Mouse (Mus musculus): ENCODE measurements around the gene Cyp1b1. TPM values are rescaled to one million over a fixed set of nuclear protein-coding genes. Genes with fewer than 3 reads are reported as not detected.

Gene Cyp1b1
- total RNA-seq, 1 experiment, result 15.2 TPM

DNA sequence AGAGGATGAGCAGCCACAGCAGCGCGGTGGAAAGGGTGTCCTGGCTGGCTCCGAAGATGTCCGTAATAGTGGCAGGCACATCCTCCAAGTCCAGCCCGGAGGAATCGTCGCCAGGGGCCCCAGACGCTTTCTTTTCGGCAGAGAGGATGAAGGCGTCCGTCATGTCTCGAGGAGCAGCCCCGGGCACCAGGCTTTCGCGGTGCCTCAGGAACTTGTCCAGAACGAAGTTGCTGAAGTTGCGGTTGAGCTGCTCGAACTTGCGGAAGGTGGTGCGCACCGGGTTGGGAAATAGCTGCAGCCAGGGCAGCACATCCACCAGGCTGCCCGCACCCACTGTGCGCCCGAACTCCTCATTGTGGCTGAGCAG is 1.6 kb downstream of the Cyp1b1 start:
- no peaks in the 10 kb centered on the region for H3K9me3 ChIP-seq (ENCODE audit: control insufficient read depth, insufficient read depth, low read depth, low read length)
- no peak for TF ChIP-seq ZC3H11A (IDR thresholded peaks at IDR 0.05; ENCODE audit: borderline replicate concordance, low read depth, low read length)
- TF ChIP-seq HCFC1 (IDR thresholded peaks at IDR 0.05; ENCODE audit: borderline replicate concordance, insufficient read depth, low read length), result no peak
- TF ChIP-seq ZNF384 (IDR thresholded peaks at IDR 0.05; ENCODE audit: low read depth, low read length), result no peak
- no peak for TF ChIP-seq CHD2 (IDR thresholded peaks at IDR 0.05; ENCODE audit: low read depth, low read length)
- no peak for TF ChIP-seq MAFK (IDR thresholded peaks at IDR 0.05; ENCODE audit: insufficient read depth, low read depth, low read length)
- H3K4me3 ChIP-seq (ENCODE audit: insufficient read depth in 1 of 2, low read depth in 1 of 2, low read length in 2 of 2, poor library complexity in 1 of 2, severe bottlenecking in 1 of 2), result peak overlapping the region; percentile 34 to 53
- DNase-seq (ENCODE audit: low read depth, low spot score), result no peak
- no peaks in the 10 kb centered on the region for H3K36me3 ChIP-seq (ENCODE audit: control insufficient read depth, insufficient read depth, low read length, poor library complexity, severe bottlenecking)
- no peak overlapping the region for H3K27ac ChIP-seq (ENCODE audit: insufficient read depth, low read depth, low read length, poor library complexity, severe bottlenecking)
- H3K9ac ChIP-seq (ENCODE audit: insufficient read depth, low read depth, low read length, poor library complexity, severe bottlenecking), result no peak overlapping the region
- H3K4me1 ChIP-seq (ENCODE audit: control insufficient read depth in 2 of 2, insufficient read depth in 2 of 2, low read length in 2 of 2, poor library complexity in 1 of 2), result peaks cover 0 to 8% of the 10 kb centered on the region in 2 experiments; a peak in 1 of 4 replicates
- in situ Hi-C loops (cut with MboI; ENCODE audit: low sequenced_read_pairs in 2 of 2, unreplicated experiment in 2 of 2), result no loop called here

DNA sequence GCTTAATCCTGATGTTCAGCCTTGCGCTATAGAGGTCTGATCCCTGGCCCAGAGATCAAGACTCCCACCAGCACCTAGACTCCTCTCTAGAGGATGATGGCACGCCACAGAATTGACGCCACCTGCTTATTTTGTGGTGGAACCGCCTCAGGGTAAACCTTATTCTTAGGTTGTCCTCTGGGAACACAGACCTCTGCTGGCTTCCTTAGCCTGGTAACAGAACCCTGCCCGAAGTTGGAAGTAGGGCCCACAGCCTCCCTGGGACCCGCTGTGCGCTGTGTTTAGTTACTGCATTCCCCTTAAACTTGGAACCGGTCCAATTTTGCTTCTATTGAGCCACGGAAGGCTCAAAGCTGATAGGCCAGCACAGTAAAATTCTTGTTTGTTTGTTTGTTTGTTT is 2.3 kb downstream of the Cyp1b1 start:
- Histone ChIP-seq H3K36me3 (ENCODE audit: control insufficient read depth, insufficient read depth, low read length, poor library complexity, severe bottlenecking) (no peaks in the 10 kb centered on the region), H3K4me3 (ENCODE audit: insufficient read depth in 1 of 2, low read depth in 1 of 2, low read length in 2 of 2, poor library complexity in 1 of 2, severe bottlenecking in 1 of 2) (no peak overlapping the region), H3K27ac (ENCODE audit: insufficient read depth, low read depth, low read length, poor library complexity, severe bottlenecking) (no peak overlapping the region), H3K9me3 (ENCODE audit: control insufficient read depth, insufficient read depth, low read depth, low read length) (no peaks in the 10 kb centered on the region), H3K9ac (ENCODE audit: insufficient read depth, low read depth, low read length, poor library complexity, severe bottlenecking) (no peak overlapping the region), H3K4me1 (ENCODE audit: control insufficient read depth in 2 of 2, insufficient read depth in 2 of 2, low read length in 2 of 2, poor library complexity in 1 of 2) (peaks cover 0 to 8% of the 10 kb centered on the region in 2 experiments; a peak in 1 of 4 replicates)
- TF ChIP-seq CHD2 (IDR thresholded peaks at IDR 0.05; ENCODE audit: low read depth, low read length), result no peak
- TF ChIP-seq ZC3H11A (IDR thresholded peaks at IDR 0.05; ENCODE audit: borderline replicate concordance, low read depth, low read length), result no peak
- TF ChIP-seq HCFC1 (IDR thresholded peaks at IDR 0.05; ENCODE audit: borderline replicate concordance, insufficient read depth, low read length), result no peak
- TF ChIP-seq ZNF384 (IDR thresholded peaks at IDR 0.05; ENCODE audit: low read depth, low read length), result 0 out of 2 replicates have a peak, but pooled peaks have one; percentile 49
- in situ Hi-C loops (cut with MboI; ENCODE audit: low sequenced_read_pairs in 2 of 2, unreplicated experiment in 2 of 2), result no loop called here
- DNase-seq (ENCODE audit: low read depth, low spot score), result no peak

DNA sequence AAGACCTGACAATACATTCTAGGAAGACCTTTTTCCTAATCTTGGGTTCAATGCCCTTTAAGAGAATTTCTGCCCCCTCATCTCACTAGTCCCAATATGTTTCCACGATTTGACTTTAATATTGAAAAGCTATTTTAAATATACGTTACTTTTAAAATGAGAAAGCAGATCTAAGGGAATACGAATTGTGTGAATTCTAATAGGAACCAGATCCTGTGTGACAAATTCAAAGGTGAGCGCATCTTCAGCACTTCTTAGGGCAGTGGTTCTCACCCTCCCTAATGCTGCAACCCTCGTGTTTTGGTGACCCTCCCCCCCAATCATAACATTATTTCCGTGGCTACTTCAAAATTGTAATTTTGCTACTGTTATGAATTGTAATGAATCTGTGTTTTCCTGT is 2.9 kb downstream of the Cyp1b1 start:
- H3K36me3 ChIP-seq (ENCODE audit: control insufficient read depth, insufficient read depth, low read length, poor library complexity, severe bottlenecking), result no peaks in the 10 kb centered on the region
- DNase-seq (ENCODE audit: low read depth, low spot score), result no peak
- H3K9ac ChIP-seq (ENCODE audit: insufficient read depth, low read depth, low read length, poor library complexity, severe bottlenecking), result no peak overlapping the region
- H3K27ac ChIP-seq (ENCODE audit: insufficient read depth, low read depth, low read length, poor library complexity, severe bottlenecking), result no peak overlapping the region
- H3K9me3 ChIP-seq (ENCODE audit: control insufficient read depth, insufficient read depth, low read depth, low read length), result no peaks in the 10 kb centered on the region
- in situ Hi-C loops (cut with MboI; ENCODE audit: low sequenced_read_pairs in 2 of 2, unreplicated experiment in 2 of 2), result no loop called here
- no peak overlapping the region for H3K4me3 ChIP-seq (ENCODE audit: insufficient read depth in 1 of 2, low read depth in 1 of 2, low read length in 2 of 2, poor library complexity in 1 of 2, severe bottlenecking in 1 of 2)
- no peak for TF ChIP-seq ZC3H11A (IDR thresholded peaks at IDR 0.05; ENCODE audit: borderline replicate concordance, low read depth, low read length)
- no peak for TF ChIP-seq CHD2 (IDR thresholded peaks at IDR 0.05; ENCODE audit: low read depth, low read length)
- no peak for TF ChIP-seq MAFK (IDR thresholded peaks at IDR 0.05; ENCODE audit: insufficient read depth, low read depth, low read length)
- peaks cover 0 to 8% of the 10 kb centered on the region in 2 experiments; a peak in 1 of 4 replicates for H3K4me1 ChIP-seq (ENCODE audit: control insufficient read depth in 2 of 2, insufficient read depth in 2 of 2, low read length in 2 of 2, poor library complexity in 1 of 2)

DNA sequence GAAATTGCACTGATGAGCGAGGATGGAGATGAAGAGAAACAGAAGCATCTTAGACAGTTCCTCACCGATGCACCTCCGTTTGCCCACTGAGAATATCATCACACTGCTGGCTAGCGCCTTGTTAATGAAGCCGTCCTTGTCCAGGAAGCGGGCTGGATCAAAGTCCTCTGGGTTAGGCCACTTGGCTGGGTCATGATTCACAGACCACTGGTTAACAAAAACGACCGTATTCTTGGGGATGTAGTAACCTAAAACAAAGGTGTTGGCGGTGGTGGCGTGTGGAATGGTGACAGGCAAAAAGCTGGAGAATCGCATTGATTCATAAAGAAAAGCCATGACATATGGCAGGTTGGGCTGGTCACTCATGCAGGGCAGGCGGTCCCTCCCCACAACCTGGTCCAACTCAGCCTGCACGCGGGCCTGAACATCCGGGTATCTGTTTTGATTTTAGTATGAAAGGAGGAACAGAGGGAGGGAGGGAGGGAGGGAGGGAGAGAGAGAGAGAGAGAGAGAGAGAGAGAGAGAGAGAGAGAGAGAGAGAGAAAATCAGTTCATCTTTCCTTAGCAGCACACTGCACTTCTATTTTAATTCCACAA is 4.5 kb downstream of the Cyp1b1 start:
- no peaks in the 10 kb centered on the region for H3K9me3 ChIP-seq (ENCODE audit: control insufficient read depth, insufficient read depth, low read depth, low read length)

More for the DNA sequence above, 4.5 kb downstream of the Cyp1b1 start:
- no peak for TF ChIP-seq ZNF384 (IDR thresholded peaks at IDR 0.05; ENCODE audit: low read depth, low read length)
- TF ChIP-seq ZC3H11A (IDR thresholded peaks at IDR 0.05; ENCODE audit: borderline replicate concordance, low read depth, low read length), result no peak
- no peak for TF ChIP-seq CHD2 (IDR thresholded peaks at IDR 0.05; ENCODE audit: low read depth, low read length)
- TF ChIP-seq MAFK (IDR thresholded peaks at IDR 0.05; ENCODE audit: insufficient read depth, low read depth, low read length), result no peak
- no peak for TF ChIP-seq HCFC1 (IDR thresholded peaks at IDR 0.05; ENCODE audit: borderline replicate concordance, insufficient read depth, low read length)
- H3K36me3 ChIP-seq (ENCODE audit: control insufficient read depth, insufficient read depth, low read length, poor library complexity, severe bottlenecking), result no peaks in the 10 kb centered on the region
- no peak overlapping the region for H3K27ac ChIP-seq (ENCODE audit: insufficient read depth, low read depth, low read length, poor library complexity, severe bottlenecking)
- H3K4me3 ChIP-seq (ENCODE audit: insufficient read depth in 1 of 2, low read depth in 1 of 2, low read length in 2 of 2, poor library complexity in 1 of 2, severe bottlenecking in 1 of 2), result no peak overlapping the region
- DNase-seq (ENCODE audit: low read depth, low spot score), result no peak
- in situ Hi-C loops (cut with MboI; ENCODE audit: low sequenced_read_pairs in 2 of 2, unreplicated experiment in 2 of 2), result no loop called here
- peaks cover 0 to 8% of the 10 kb centered on the region in 2 experiments; a peak in 1 of 4 replicates for H3K4me1 ChIP-seq (ENCODE audit: control insufficient read depth in 2 of 2, insufficient read depth in 2 of 2, low read length in 2 of 2, poor library complexity in 1 of 2)
- H3K9ac ChIP-seq (ENCODE audit: insufficient read depth, low read depth, low read length, poor library complexity, severe bottlenecking), result no peak overlapping the region
